ENCODE assay signal across 29 mouse cellular contexts in the genomic region with DNA sequence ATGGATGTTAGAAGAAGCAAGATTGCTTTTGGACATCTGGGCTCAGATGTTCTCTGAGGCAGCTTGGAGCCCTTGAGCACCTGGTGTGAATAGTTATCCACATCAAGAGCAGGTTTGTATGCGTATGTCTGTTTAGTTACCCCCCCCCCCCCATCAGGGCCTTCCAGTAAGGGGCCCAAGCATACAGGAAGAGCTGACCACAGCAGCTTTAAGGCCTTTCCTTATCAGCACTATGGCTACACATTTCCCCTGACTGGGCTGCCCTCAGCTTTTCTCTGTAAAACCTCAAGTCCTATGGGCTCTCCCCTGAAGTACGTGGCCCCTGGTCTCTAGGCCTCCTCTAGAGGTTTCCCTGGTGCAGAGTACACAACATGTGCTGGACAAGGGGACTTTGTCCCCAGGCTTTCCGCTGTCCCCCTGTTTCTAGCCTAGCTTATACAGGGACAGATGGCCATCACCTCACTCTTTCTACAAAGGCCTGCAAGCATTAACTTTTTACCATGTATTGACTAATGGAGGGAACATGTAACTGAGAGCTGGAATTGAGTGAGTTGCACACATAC. TPM values are rescaled to one million over a fixed set of nuclear protein-coding genes. Genes with fewer than 3 reads are reported as not detected.
A peak's percentile ranks its signal among the peaks of the same experiment; 100 is the strongest.
DNase-seq lines count a peak whose midpoint lies in the region; ATAC-seq and TF ChIP-seq lines count a peak whose summit lies in the region.
"Had no signal": no experiment of that assay in that cellular context is flagged by ENCODE, and none has a peak within 500 bp of the region (broad histone marks: within the 10 kb centered on the region; RNA-seq: fewer than 3 reads in every experiment).

No protein-coding gene starts in this region.

- H3K4me1 ChIP-seq in liver, embryonic 13.5 days (replicated peaks) = peaks cover 31% of the 10 kb centered on the region
- H3K4me1 ChIP-seq in liver, embryonic 11.5 days (replicated peaks; ENCODE audit: control insufficient read depth, insufficient read depth, low read length) = peaks cover 3% of the 10 kb centered on the region
- H3K4me1 ChIP-seq in intestine, embryonic 15.5 days (replicated peaks) = no peaks in the 10 kb centered on the region
- peaks cover 18% of the 10 kb centered on the region for H3K4me1 ChIP-seq in liver, embryonic 16.5 days (ENCODE audit: control insufficient read depth, low read depth, low read length)
- H3K4me1 ChIP-seq in lung, postnatal 0 days (ENCODE audit: insufficient read depth, low read depth, low read length) = no peaks in the 10 kb centered on the region
- H3K4me1 ChIP-seq: embryonic facial prominence, embryonic 12.5 days; heart, embryonic 13.5 days; hindbrain, embryonic 10.5 days; limb, embryonic 10.5 days; limb, embryonic 15.5 days; neural tube, embryonic 12.5 days had no signal

- no peak overlapping the region for H3K9ac ChIP-seq in liver, embryonic 13.5 days
- no peak overlapping the region for H3K9ac ChIP-seq in liver, embryonic 11.5 days (ENCODE audit: low read depth, low read length)
- no peak overlapping the region for H3K9ac ChIP-seq in intestine, embryonic 15.5 days
- no peak overlapping the region for H3K9ac ChIP-seq in liver, embryonic 16.5 days (ENCODE audit: low read depth, low read length)
- no peak overlapping the region for H3K9ac ChIP-seq in lung, postnatal 0 days (replicated peaks; ENCODE audit: low read depth)
- H3K9ac ChIP-seq: embryonic facial prominence, embryonic 12.5 days; forebrain, postnatal 0 days; heart, embryonic 13.5 days; limb, embryonic 15.5 days; neural tube, embryonic 12.5 days had no signal

- no peak for DNase-seq in liver, embryonic 13.5 days
- no peak for DNase-seq in liver, embryonic 11.5 days (ENCODE audit: low spot score)
- peak; percentile 29 for DNase-seq in yolk sac, embryonic 10.5 days (ENCODE audit: low spot score)
- DNase-seq in lung, postnatal 10 days = no peak
- no peak for DNase-seq in retina, embryonic 14.5 days (ENCODE audit: low spot score)
- DNase-seq in lung, postnatal 0 days (ENCODE audit: low spot score) = no peak
- DNase-seq: adrenal gland, adult 2 months; cerebellum, adult 8-10 months; cerebellum, postnatal 25 days; embryo, embryonic 11 days; forebrain, postnatal 0 days; heart, postnatal 10 days; kidney, adult 9 months; kidney, postnatal 10 days; layer of hippocampus, postnatal 36 days; right cerebral cortex, postnatal 4 days had no signal

- WGBS in liver, embryonic 13.5 days (ENCODE audit: insufficient replicate concordance) = 31% methylated on average over 3 of the region's 3 CpGs
- 44% methylated on average over 3 of the region's 3 CpGs for WGBS in liver, embryonic 11.5 days
- WGBS in intestine, embryonic 15.5 days = 73% methylated on average over 3 of the region's 3 CpGs
- WGBS in liver, embryonic 16.5 days (ENCODE audit: insufficient replicate concordance) = 47% methylated on average over 3 of the region's 3 CpGs
- 83% methylated on average over 3 of the region's 3 CpGs for WGBS in lung, postnatal 0 days

- peak; percentile 68 for ATAC-seq in liver, embryonic 13.5 days (ENCODE audit: low read depth)
- no peak for ATAC-seq in liver, embryonic 11.5 days (replicated peaks; ENCODE audit: low FRiP score)
- ATAC-seq in intestine, embryonic 15.5 days = 0 out of 2 replicates have a peak, but pooled peaks have one; percentile 23
- peak; percentile 71 for ATAC-seq in liver, embryonic 16.5 days (ENCODE audit: low read depth)
- no peak for ATAC-seq in lung, postnatal 0 days
- ATAC-seq: activated CD4-positive, CD25-positive, alpha-beta regulatory T cell, adult 4 months; forebrain, postnatal 0 days; hindbrain, embryonic 16.5 days had no signal

- H3K27me3 ChIP-seq in liver, embryonic 13.5 days = no peaks in the 10 kb centered on the region
- no peaks in the 10 kb centered on the region for H3K27me3 ChIP-seq in liver, embryonic 11.5 days (replicated peaks; ENCODE audit: control insufficient read depth, insufficient read depth, low read length)
- H3K27me3 ChIP-seq in intestine, embryonic 15.5 days (replicated peaks) = no peaks in the 10 kb centered on the region
- H3K27me3 ChIP-seq in liver, embryonic 16.5 days (ENCODE audit: control insufficient read depth, insufficient read depth, low read depth, low read length) = no peaks in the 10 kb centered on the region
- H3K27me3 ChIP-seq in lung, postnatal 0 days (replicated peaks; ENCODE audit: insufficient read depth, low read length) = no peaks in the 10 kb centered on the region
- H3K27me3 ChIP-seq: embryonic facial prominence, embryonic 12.5 days; heart, embryonic 13.5 days; limb, embryonic 15.5 days; neural tube, embryonic 12.5 days had no signal

- peaks cover 38% of the 10 kb centered on the region for H3K36me3 ChIP-seq in liver, embryonic 13.5 days
- no peaks in the 10 kb centered on the region; the same call in 1 of the 2 replicates for H3K36me3 ChIP-seq in liver, embryonic 11.5 days (ENCODE audit: control insufficient read depth, insufficient read depth, low read length)
- H3K36me3 ChIP-seq in intestine, embryonic 15.5 days = no peaks in the 10 kb centered on the region
- H3K36me3 ChIP-seq in liver, embryonic 16.5 days (ENCODE audit: control insufficient read depth, insufficient read depth) = no peaks in the 10 kb centered on the region
- H3K36me3 ChIP-seq in lung, postnatal 0 days (ENCODE audit: insufficient read depth, low read length) = no peaks in the 10 kb centered on the region
- H3K36me3 ChIP-seq: neural tube, embryonic 12.5 days had no signal

- 0 out of 2 replicates have a peak overlapping the region, but pooled peaks have one; percentile 6 for H3K27ac ChIP-seq in liver, embryonic 13.5 days
- H3K27ac ChIP-seq in liver, embryonic 11.5 days (ENCODE audit: low read depth, low read length) = no peak overlapping the region
- H3K27ac ChIP-seq in intestine, embryonic 15.5 days = no peak overlapping the region
- peak overlapping the region; percentile 35; the same call in 1 of the 2 replicates for H3K27ac ChIP-seq in liver, embryonic 16.5 days (ENCODE audit: low read length)
- no peak overlapping the region for H3K27ac ChIP-seq in lung, postnatal 0 days (ENCODE audit: low read length)
- H3K27ac ChIP-seq: embryonic facial prominence, embryonic 12.5 days; heart, embryonic 13.5 days; hindbrain, embryonic 10.5 days; limb, embryonic 10.5 days; limb, embryonic 15.5 days; macrophage; neural tube, embryonic 12.5 days had no signal

- no peak overlapping the region for H3K4me3 ChIP-seq in liver, embryonic 13.5 days (replicated peaks)
- H3K4me3 ChIP-seq in liver, embryonic 11.5 days (ENCODE audit: low read depth, low read length) = no peak overlapping the region
- H3K4me3 ChIP-seq in intestine, embryonic 15.5 days (replicated peaks) = no peak overlapping the region
- H3K4me3 ChIP-seq in liver, embryonic 16.5 days (ENCODE audit: low read depth, low read length) = no peak overlapping the region
- no peak overlapping the region for H3K4me3 ChIP-seq in lung, postnatal 0 days (ENCODE audit: low read depth, low read length)
- H3K4me3 ChIP-seq: embryonic facial prominence, embryonic 12.5 days; heart, embryonic 13.5 days; hindbrain, embryonic 10.5 days; limb, embryonic 10.5 days; limb, embryonic 15.5 days; myocyte; neural tube, embryonic 12.5 days had no signal

- no peak overlapping the region for H3K4me2 ChIP-seq in liver, embryonic 13.5 days
- no peak overlapping the region for H3K4me2 ChIP-seq in liver, embryonic 11.5 days
- H3K4me2 ChIP-seq in intestine, embryonic 15.5 days (replicated peaks) = no peak overlapping the region
- no peak overlapping the region for H3K4me2 ChIP-seq in liver, embryonic 16.5 days (ENCODE audit: low read depth, low read length)
- no peak overlapping the region for H3K4me2 ChIP-seq in lung, postnatal 0 days (replicated peaks; ENCODE audit: low read depth, low read length)
- H3K4me2 ChIP-seq: embryonic facial prominence, embryonic 12.5 days; heart, embryonic 13.5 days; limb, embryonic 15.5 days; midbrain, embryonic 11.5 days; neural tube, embryonic 12.5 days had no signal

- no peak for TF ChIP-seq EP300 in lung, postnatal 0 days (IDR thresholded peaks at IDR 0.05)

- no peak for TF ChIP-seq CTCF in lung, postnatal 0 days (IDR thresholded peaks at IDR 0.05)

- no peaks in the 10 kb centered on the region for H3K9me3 ChIP-seq in liver, embryonic 13.5 days (replicated peaks)
- H3K9me3 ChIP-seq in liver, embryonic 11.5 days (ENCODE audit: control insufficient read depth, low read length) = no peaks in the 10 kb centered on the region
- H3K9me3 ChIP-seq in intestine, embryonic 15.5 days = no peaks in the 10 kb centered on the region
- H3K9me3 ChIP-seq in liver, embryonic 16.5 days (replicated peaks; ENCODE audit: control insufficient read depth, low read length) = no peaks in the 10 kb centered on the region
- H3K9me3 ChIP-seq in lung, postnatal 0 days (ENCODE audit: low read length) = no peaks in the 10 kb centered on the region
- H3K9me3 ChIP-seq: embryonic facial prominence, embryonic 12.5 days; heart, embryonic 13.5 days; hindbrain, embryonic 10.5 days; limb, embryonic 10.5 days; limb, embryonic 15.5 days; neural tube, embryonic 12.5 days had no signal

RNA-seq across cellular contexts. Expression of gene Otud5, which starts 18.1 kb away (rescaled TPM):
- polyA plus RNA-seq in liver, embryonic 13.5 days (2015; fragmentation: Nextera tagmentation; extraction: Ambion mirVana) = 33.8 and 35.7 TPM in 2 replicates
- polyA plus RNA-seq in liver, embryonic 11.5 days (2014; fragmentation: Nextera tagmentation; extraction: Ambion mirVana) = 32.2 and 33.1 TPM in 2 replicates
- 37.6 and 37.7 TPM in 2 replicates for polyA plus RNA-seq in intestine, embryonic 15.5 days (2015; fragmentation: Nextera tagmentation; extraction: Ambion mirVana)
- polyA plus RNA-seq in liver, embryonic 16.5 days (2015; fragmentation: Nextera tagmentation; extraction: Ambion mirVana) = 32.9 and 42.5 TPM in 2 replicates
- 29.0 and 30.3 TPM in 2 replicates for polyA plus RNA-seq in lung, postnatal 0 days (2015; fragmentation: Nextera tagmentation; extraction: Ambion mirVana)

RNA-seq across cellular contexts. Expression of gene Pim2, which starts 18.8 kb away (rescaled TPM):
- polyA plus RNA-seq in liver, embryonic 13.5 days (2015; fragmentation: Nextera tagmentation; extraction: Ambion mirVana) = 2.8 and 4.3 TPM in 2 replicates
- polyA plus RNA-seq in liver, embryonic 11.5 days (2014; fragmentation: Nextera tagmentation; extraction: Ambion mirVana) = 6.8 and 8.5 TPM in 2 replicates
- 11.3 and 12.6 TPM in 2 replicates for polyA plus RNA-seq in intestine, embryonic 15.5 days (2015; fragmentation: Nextera tagmentation; extraction: Ambion mirVana)
- polyA plus RNA-seq in liver, embryonic 16.5 days (2015; fragmentation: Nextera tagmentation; extraction: Ambion mirVana) = 3.1 and 3.5 TPM in 2 replicates
- polyA plus RNA-seq in lung, postnatal 0 days (2015; fragmentation: Nextera tagmentation; extraction: Ambion mirVana) = 5.5 and 7.0 TPM in 2 replicates

RNA-seq across cellular contexts. Expression of gene Slc35a2, which starts 24.6 kb away (rescaled TPM):
- polyA plus RNA-seq in liver, embryonic 13.5 days (2015; fragmentation: Nextera tagmentation; extraction: Ambion mirVana) = 17.1 and 17.8 TPM in 2 replicates
- 12.5 and 14.4 TPM in 2 replicates for polyA plus RNA-seq in liver, embryonic 11.5 days (2014; fragmentation: Nextera tagmentation; extraction: Ambion mirVana)
- 36.5 and 39.5 TPM in 2 replicates for polyA plus RNA-seq in intestine, embryonic 15.5 days (2015; fragmentation: Nextera tagmentation; extraction: Ambion mirVana)
- 13.5 and 14.2 TPM in 2 replicates for polyA plus RNA-seq in liver, embryonic 16.5 days (2015; fragmentation: Nextera tagmentation; extraction: Ambion mirVana)
- polyA plus RNA-seq in lung, postnatal 0 days (2015; fragmentation: Nextera tagmentation; extraction: Ambion mirVana) = 30.0 and 32.2 TPM in 2 replicates

RNA-seq across cellular contexts. Expression of gene Kcnd1, which starts 37.2 kb away (rescaled TPM):
- polyA plus RNA-seq in liver, embryonic 13.5 days (2015; fragmentation: Nextera tagmentation; extraction: Ambion mirVana) = 0.13 and 0.34 TPM in 2 replicates
- polyA plus RNA-seq in liver, embryonic 11.5 days (2014; fragmentation: Nextera tagmentation; extraction: Ambion mirVana) = 0.84 and 0.94 TPM in 2 replicates
- polyA plus RNA-seq in intestine, embryonic 15.5 days (2015; fragmentation: Nextera tagmentation; extraction: Ambion mirVana) = 1.5 and 2.1 TPM in 2 replicates
- polyA plus RNA-seq in liver, embryonic 16.5 days (2015; fragmentation: Nextera tagmentation; extraction: Ambion mirVana) = 0.19 TPM in 2 replicates
- polyA plus RNA-seq in lung, postnatal 0 days (2015; fragmentation: Nextera tagmentation; extraction: Ambion mirVana) = 0.30 and 0.41 TPM in 2 replicates

RNA-seq across cellular contexts. Expression of gene Pqbp1, which starts 39.8 kb away (rescaled TPM):
- polyA plus RNA-seq in liver, embryonic 13.5 days (2015; fragmentation: Nextera tagmentation; extraction: Ambion mirVana) = 58.2 and 60.3 TPM in 2 replicates
- 91.5 and 95.3 TPM in 2 replicates for polyA plus RNA-seq in liver, embryonic 11.5 days (2014; fragmentation: Nextera tagmentation; extraction: Ambion mirVana)
- 101 and 104 TPM in 2 replicates for polyA plus RNA-seq in intestine, embryonic 15.5 days (2015; fragmentation: Nextera tagmentation; extraction: Ambion mirVana)
- polyA plus RNA-seq in liver, embryonic 16.5 days (2015; fragmentation: Nextera tagmentation; extraction: Ambion mirVana) = 36.8 and 38.6 TPM in 2 replicates
- polyA plus RNA-seq in lung, postnatal 0 days (2015; fragmentation: Nextera tagmentation; extraction: Ambion mirVana) = 80.1 and 80.4 TPM in 2 replicates

Comparison
In these comparisons a context has a peak if more than half of its experiments do, and no peak if none do; other contexts are left out.
1. ATAC-seq: peak in liver, embryonic 13.5 days (single experiment), intestine, embryonic 15.5 days (single experiment) and liver, embryonic 16.5 days (single experiment); none in liver, embryonic 11.5 days (single experiment) and lung, postnatal 0 days (single experiment).
2. H3K27ac ChIP-seq: peak in liver, embryonic 13.5 days (single experiment) and liver, embryonic 16.5 days (single experiment); none in liver, embryonic 11.5 days (single experiment), intestine, embryonic 15.5 days (single experiment) and lung, postnatal 0 days (single experiment).